Mouse (Mus musculus): ENCODE results near the gene Dennd1a.
A peak's percentile ranks its signal among the peaks of the same experiment; 100 is the strongest.

Gene Dennd1a

DNA sequence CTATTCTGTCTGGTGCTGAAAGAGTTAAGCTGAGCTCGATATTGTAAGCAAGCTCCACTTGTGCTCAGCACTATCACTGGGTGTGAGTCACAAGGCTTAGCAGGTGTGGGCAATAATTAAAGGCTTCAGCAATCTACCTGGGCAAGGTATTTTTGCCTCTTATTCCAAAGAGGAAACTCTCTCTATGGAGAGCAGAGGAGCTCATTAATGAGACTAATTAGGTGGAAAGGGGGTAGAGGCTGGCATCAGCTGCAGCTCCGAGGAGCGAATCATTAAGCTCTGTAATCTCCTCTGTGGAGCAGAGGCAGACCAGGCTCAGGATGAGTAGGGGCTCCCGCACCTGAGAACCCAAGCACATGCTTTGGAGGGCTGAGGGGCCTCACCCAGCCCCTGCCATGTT, 407.5 kb downstream of the Dennd1a start:
- DNase-seq (ENCODE audit: low spot score in 2 of 2) = no peak

- DNase-seq (ENCODE audit: low spot score in 2 of 2) = no peak
Measured at GRCm38 (mm10) chr2:37872791-37873190, 414.4 kb downstream of the Dennd1a start.

GRCm38 (mm10) chr2:37869628-37870027, 417.6 kb downstream of the Dennd1a start:
- no peak for DNase-seq (ENCODE audit: low spot score in 2 of 2)

GRCm38 (mm10) chr2:37867387-37867786, 419.8 kb downstream of the Dennd1a start:
- DNase-seq (ENCODE audit: low spot score in 2 of 2) = no peak

DNA sequence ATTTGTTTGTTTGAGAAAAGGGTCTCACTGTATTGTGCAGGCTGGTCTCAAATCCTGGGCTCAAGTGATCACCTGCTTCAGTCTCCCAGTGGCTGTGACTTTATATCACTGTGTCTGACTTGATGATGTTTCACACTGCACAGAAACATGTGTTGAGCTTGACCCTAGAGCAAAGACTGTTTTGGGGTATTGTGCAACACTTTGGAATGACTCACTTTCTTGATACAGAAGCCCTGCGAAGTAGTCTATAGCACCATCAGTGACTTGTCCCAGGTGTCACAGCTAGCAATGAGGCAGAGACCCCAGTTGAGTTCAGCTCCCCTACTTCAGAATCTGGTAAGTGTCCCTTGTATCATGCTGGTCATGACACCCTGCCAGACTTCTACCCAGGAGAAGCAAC, 429.7 kb downstream of the Dennd1a start:
- DNase-seq (ENCODE audit: low spot score in 2 of 2) = no peak

DNA sequence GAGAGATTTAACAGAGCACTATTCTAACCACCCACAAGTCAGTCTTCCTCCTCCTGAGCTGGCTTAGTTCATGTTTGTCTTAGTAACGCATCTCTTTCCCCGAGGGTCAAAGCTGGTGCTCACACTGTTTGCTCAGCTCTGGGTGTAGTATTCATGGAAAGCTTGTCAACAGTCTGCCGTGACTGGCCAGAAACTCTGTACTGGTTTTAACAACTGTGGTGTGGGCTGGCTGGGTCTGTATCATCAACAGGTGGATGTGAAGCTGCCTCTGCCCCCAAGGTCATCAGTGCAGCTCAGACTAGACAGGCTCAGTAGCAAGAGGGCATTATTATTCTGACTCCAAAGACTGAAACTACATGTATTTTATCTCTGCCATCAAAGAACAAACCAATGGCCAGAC, 430.2 kb downstream of the Dennd1a start:
- DNase-seq (ENCODE audit: low spot score in 2 of 2) = no peak

DNA sequence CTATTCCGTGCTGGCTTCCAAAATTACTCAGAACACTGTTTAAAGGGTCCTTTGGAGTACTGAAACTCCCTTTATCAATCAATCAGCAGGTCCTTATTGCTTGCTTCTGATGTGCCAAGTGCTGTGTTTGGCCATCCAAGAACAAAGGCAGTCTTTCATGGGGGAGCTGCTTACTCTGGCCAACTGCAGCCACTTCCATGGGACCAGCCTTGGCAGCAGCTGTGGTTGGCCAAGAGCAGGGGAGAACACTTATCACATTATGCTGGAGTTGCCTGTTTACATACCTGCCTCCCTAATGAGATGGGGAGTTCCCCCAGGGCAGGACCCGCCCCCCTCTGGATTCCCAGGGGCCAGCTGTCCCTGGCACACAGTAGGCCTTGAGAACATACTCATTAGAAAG, 432.0 kb downstream of the Dennd1a start:
- DNase-seq (ENCODE audit: low spot score in 2 of 2) = peak; percentile 25 to 41

GRCm38 (mm10) chr2:37853878-37854435, 433.2 kb downstream of the Dennd1a start:
- DNase-seq (ENCODE audit: low spot score in 2 of 2) = no peak

DNA sequence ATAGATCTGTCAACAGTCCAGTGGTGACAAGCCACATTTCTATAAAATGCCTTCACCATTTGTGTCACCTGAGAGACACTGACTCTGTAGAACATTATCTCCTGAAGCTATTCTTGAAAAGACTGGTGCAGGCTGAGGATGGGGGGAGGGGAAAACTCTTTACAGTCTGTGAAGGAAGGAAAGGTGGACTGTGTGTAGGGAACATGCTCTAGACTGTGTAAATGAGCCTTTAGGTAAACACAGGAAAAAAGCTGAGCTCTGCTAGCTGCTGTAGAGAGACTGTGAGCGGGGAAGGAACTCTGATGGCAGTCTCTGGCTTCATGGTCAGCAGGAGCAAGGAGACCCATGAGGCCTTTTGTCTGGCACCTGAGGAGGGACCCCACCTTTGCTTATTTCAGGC, 436.6 kb downstream of the Dennd1a start:
- no peak for DNase-seq (ENCODE audit: low spot score in 2 of 2)

DNA sequence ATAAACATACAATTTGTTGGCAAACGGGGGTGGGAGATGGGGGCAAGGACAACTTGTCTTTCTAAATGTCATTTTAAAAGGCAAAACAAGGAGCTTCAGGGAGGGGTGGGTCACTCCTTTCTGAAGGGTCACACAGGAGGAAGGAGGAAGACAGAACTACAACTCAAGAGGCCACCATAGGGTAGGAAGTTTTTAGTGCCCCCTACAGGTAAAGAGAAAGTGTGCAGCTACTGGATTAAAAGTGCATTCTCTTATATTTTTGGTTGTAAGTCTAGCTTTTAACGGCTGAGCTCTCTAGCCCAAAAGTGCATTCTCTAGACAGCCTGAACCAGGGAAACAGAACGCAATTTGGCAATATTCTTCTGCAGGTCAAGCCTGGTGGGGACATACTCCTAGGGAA, 437.8 kb downstream of the Dennd1a start:
- no peak for DNase-seq (ENCODE audit: low spot score in 2 of 2)

- DNase-seq (ENCODE audit: low spot score in 2 of 2) = peak in 1 of 2 experiments; percentile 16
Measured at GRCm38 (mm10) chr2:37842719-37843118, 444.5 kb downstream of the Dennd1a start.

DNA sequence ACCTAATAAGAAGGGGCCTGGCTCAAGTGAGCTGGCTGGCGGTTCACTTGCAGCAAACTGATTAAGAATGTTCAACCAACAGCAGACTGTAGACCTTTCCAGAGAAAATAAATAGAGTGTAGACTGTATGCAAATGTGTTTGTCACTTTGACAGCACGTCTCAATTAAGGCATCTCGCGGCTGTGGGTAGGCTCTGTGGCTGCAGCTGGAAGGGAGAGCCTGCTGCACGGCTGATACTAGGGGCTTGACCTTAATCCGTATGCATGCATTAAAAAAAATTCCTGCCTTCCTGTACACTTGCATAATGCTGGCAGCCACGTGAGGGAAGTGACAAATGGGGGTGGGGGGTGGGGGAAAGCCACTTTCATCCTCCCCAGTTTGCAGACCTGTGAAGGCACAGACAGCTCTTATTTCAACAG, 445.0 kb downstream of the Dennd1a start:
- DNase-seq (ENCODE audit: low spot score in 2 of 2) = peak in 1 of 2 experiments; percentile 20

- DNase-seq (ENCODE audit: low spot score in 2 of 2) = no peak
Measured at GRCm38 (mm10) chr2:37839922-37840321, 447.3 kb downstream of the Dennd1a start.

DNA sequence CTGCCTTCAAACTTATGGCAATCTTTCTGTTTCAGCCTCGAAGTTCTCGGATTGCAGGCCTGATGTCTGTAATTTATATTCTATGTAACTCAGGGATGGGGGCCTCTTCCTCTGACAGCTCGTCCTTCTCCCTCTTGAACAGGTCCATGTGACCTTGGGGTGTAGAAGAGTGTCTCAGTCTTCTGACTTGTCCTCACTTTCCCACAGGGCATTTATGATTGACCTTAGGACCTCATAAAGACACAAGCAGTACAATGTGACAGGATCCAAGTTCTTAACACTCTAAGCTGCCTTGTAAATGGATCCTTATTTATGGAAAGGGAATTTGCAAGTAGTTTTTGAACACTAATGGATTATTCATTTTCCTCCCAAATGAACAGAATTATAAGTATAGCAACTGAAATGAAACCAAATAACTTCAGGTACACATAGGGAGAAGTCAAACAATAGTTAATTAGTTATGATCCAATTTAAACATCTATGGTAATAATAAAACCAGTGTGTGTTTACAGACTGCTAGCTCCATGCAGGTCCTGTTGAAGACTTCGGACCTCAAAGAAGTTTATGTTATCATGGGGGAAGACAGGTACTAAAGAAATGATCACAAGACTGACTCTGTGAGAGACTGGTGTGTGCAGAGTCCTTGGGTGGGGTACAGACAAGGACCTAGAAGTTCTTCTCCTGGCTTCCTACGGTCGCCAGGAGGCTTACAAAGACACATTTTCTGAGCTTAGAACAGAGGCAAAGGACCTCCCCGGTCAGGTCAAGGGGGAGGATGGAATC, 448.8 kb downstream of the Dennd1a start:
- DNase-seq (ENCODE audit: low spot score in 2 of 2) = no peak

DNA sequence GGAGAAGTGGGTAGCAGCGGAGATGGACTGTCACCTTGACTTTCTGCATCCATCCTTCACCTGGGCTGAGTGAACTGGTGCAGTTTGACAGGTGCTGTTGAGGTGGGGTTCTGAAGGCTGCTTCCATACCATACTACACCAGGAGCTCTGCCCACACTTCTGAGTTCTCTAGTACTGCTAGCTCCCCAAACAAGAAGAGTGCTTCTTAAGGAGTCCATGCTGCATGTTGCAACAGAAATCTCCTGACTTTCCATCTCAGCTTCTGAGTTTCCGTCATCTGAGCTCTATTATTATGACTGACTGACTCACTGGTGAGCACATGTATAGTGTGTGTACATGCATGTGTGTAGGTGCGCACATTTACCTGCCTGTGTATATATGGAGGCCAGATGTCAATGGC, 449.6 kb downstream of the Dennd1a start:
- DNase-seq (ENCODE audit: low spot score in 2 of 2) = no peak

GRCm38 (mm10) chr2:37836926-37837325, 450.3 kb downstream of the Dennd1a start:
- no peak for DNase-seq (ENCODE audit: low spot score in 2 of 2)

DNA sequence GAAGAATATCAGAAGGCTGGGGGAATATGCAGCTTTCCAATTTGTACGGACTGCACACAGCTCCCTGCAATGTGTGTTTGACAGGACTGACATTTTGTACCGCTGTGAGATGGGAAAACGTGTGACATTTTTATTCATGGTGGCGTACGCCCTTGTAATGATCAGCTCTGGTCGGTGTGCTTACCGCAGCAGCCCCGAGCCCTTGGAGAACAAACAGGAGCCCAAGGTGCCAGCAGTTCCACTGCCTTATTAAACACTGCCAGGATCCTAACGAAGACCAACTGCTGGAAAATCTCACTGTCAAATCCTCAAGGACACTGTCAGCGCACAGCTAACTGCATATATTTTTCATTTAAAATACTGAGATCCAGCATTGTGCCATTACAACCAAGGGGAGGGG, 454.9 kb downstream of the Dennd1a start:
- no peak for DNase-seq (ENCODE audit: low spot score in 2 of 2)

- DNase-seq (ENCODE audit: low spot score in 2 of 2) = no peak
Measured at GRCm38 (mm10) chr2:37829758-37830275, 457.4 kb downstream of the Dennd1a start.

DNA sequence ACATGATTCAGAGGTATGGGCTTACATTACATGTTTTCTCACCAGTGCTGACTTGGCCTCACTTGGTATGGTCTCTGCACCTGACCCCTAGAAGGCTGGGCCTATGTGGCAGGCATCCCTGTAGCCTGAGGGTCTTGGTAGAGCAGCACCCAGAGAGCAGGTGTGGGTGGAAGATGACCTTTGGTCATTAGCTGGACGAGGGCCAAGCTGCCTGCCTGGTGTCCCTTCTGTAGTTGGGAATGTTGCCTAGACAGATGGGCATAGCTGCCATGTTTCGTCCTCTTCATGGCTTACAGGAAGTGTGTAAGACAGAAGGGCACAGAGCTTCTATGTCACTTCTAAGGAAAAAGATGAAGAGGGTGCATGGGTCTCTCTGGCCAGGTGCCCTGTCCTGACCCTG, 463.4 kb downstream of the Dennd1a start:
- no peak for DNase-seq (ENCODE audit: low spot score in 2 of 2)

- no peak for DNase-seq (ENCODE audit: low spot score in 2 of 2)
Measured at GRCm38 (mm10) chr2:37822122-37822521, 465.1 kb downstream of the Dennd1a start.

DNA sequence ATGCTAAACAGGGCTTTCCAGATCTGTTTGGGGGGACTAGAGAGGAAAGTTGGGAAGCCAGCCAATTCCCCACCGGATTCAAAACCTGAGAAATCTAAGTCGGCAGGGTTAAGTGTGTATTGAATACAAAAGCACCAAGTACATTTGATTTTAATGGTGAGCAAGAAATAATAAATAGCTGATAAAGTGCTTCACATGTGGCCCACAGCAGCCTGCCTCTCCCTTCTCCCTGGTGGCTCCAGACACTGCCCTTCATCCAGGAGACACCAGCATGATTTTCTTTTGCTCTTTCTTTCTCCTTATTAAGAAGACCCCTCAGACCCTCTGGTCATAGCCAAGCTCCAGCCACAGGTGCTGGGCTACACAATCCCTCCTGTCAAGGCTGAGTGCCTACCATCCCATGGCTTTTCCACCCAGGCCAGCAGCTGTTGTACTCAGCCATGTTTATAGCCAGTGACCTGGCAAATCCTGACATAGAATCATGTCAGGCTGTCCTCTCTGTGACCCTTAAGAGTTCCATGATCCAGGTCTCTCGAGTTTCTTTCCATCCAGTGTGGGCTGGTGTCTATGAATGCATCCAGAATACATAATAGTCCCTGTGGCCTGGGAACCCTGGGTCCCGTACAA, 467.6 kb downstream of the Dennd1a start:
- no peak for DNase-seq (ENCODE audit: low spot score in 2 of 2)

- DNase-seq (ENCODE audit: low spot score in 2 of 2) = no peak
Measured at GRCm38 (mm10) chr2:37818761-37819525, 468.2 kb downstream of the Dennd1a start.
